Mouse (Mus musculus): ENCODE measurements around the gene Ttf2.

DNA sequence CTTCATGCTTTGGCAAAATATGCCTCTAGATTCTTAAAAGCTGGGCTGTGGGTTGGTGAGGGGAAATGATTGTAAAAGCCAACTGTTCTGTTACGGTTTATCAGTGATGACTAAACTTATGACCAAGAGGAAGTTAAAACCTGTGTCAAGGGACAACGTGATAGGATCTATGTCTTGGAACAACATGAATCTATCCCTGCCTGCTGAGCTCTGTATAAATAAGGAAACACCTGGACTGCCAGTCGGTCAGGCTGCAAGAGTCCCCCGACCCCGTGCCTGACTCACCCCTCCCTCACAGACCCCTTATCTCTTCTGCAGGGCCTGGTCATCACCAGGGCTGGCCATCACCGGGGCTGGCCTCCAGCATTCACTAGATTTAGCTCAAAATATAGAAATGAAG, 63.3 kb downstream of the Ttf2 start:
- no peak for TF ChIP-seq CTCF (IDR thresholded peaks at IDR 0.05; ENCODE audit: low read depth, low read length)
- no peak for TF ChIP-seq GATA1 (IDR thresholded peaks at IDR 0.05; ENCODE audit: borderline replicate concordance, low read length)
- no peak for TF ChIP-seq TAL1 (conservative IDR thresholded peaks at IDR 0.05; ENCODE audit: low read depth, low read length)
- no peak for TF ChIP-seq GATA2 (IDR thresholded peaks at IDR 0.05; ENCODE audit: borderline replicate concordance, low read depth, low read length)
- no peak for TF ChIP-seq POLR2AphosphoS5 (IDR thresholded peaks at IDR 0.05; ENCODE audit: insufficient replicate concordance, low read depth, low read length)

All from G1E (cell line).